Mouse (Mus musculus) hindbrain, embryonic 13.5 days (tissue): Measurements from ENCODE around the gene Akap8l. TPM values are rescaled to one million over a fixed set of nuclear protein-coding genes. Genes with fewer than 3 reads are reported as not detected.

Experiments used
- ATAC-seq: fragments of 200-750 bp; cut with Nextera tagmentation; 2 replicates; pipeline ENCODE4 v1.8.0; 2017; ENCODE audit warnings: moderate TSS enrichment; ENCODE audit not compliant: low FRiP score
- H3K27ac ChIP-seq: fragments of 300-500 bp; sonication (generic); 2 replicates; pipeline ENCODE4 v1.5.1; 2015; ENCODE audit warnings: inconsistent platforms, mild to moderate bottlenecking, moderate library complexity
- H3K27me3 ChIP-seq: fragments of 300-500 bp; sonication (generic); 2 replicates; pipeline ENCODE4 v1.6.1; 2015; ENCODE audit warnings: mild to moderate bottlenecking, inconsistent platforms
- H3K36me3 ChIP-seq: fragments of 300-500 bp; sonication (generic); 2 replicates; pipeline ENCODE4 v1.6.1; 2015; ENCODE audit warnings: mild to moderate bottlenecking, inconsistent platforms
- H3K4me1 ChIP-seq: fragments of 300-500 bp; sonication (generic); replicated peaks from 2 replicates; pipeline ENCODE4 v1.6.1; 2015; ENCODE audit warnings: inconsistent platforms
- H3K4me2 ChIP-seq: fragments of 300-500 bp; sonication (generic); 2 replicates; pipeline ENCODE4 v1.6.1; 2015; ENCODE audit warnings: inconsistent platforms, mild to moderate bottlenecking, moderate library complexity
- H3K4me3 ChIP-seq: fragments of 300-500 bp; sonication (generic); 2 replicates; pipeline ENCODE4 v1.5.1; 2015; ENCODE audit warnings: mild to moderate bottlenecking, inconsistent platforms
- H3K9ac ChIP-seq: fragments of 300-500 bp; sonication (generic); 2 replicates; pipeline ENCODE4 v1.6.1; 2015; ENCODE audit warnings: mild to moderate bottlenecking, inconsistent platforms
- H3K9me3 ChIP-seq: fragments of 300-500 bp; sonication (generic); 2 replicates; pipeline ENCODE4 v1.6.1; 2016; ENCODE audit warnings: inconsistent platforms
- WGBS: fragments of 180-500 bp; shearing (Covaris S2); methylation state at CpG from one replicate; pipeline ENCODE4 v1.1.7; 2015; 5-methylcytosine and 5-hydroxymethylcytosine counted together
- polyA plus RNA-seq: library from polyadenylated mRNA; unstranded; fragments of >200 nt; fragmentation: Nextera tagmentation; extraction: Ambion mirVana; gene quantifications from 2 replicates; pipeline ENCODE4 v1.2.1, GENCODE M21; 2015

Akap8l gene
- polyA plus RNA-seq: 148 and 156 TPM in 2 replicates

GRCm38 (mm10) chr17:32350382-32350983 is at the start of gene Akap8l:
Gene Akap8l, minus strand, starts transcription at chr17:32350607.
- Histone ChIP-seq H3K36me3 (peaks cover 20% of the 10 kb centered on the region), H3K4me3 (peak within 1 kb of the TSS; percentile 87), H3K9me3 (no peaks in the 10 kb centered on the region), H3K27me3 (no peaks in the 10 kb centered on the region), H3K4me2 (peak within 1 kb of the TSS; percentile 89), H3K27ac (peak within 1 kb of the TSS; percentile 91), H3K9ac (peak within 1 kb of the TSS; percentile 91), H3K4me1 (peaks cover 44% of the 10 kb centered on the region)
- ATAC-seq: peak; percentile 97
- WGBS: under 1% methylated on average over 37 of the region's 37 CpGs

- Histone ChIP-seq H3K9ac (peak overlapping the region; percentile 19; the same call in 1 of the 2 replicates), H3K4me3 (peak overlapping the region; percentile 28), H3K4me2 (peak overlapping the region; percentile 49), H3K27ac (no peak overlapping the region), H3K36me3 (no peaks in the 10 kb centered on the region), H3K27me3 (peaks cover 84% of the 10 kb centered on the region), H3K9me3 (no peaks in the 10 kb centered on the region), H3K4me1 (peaks cover 11% of the 10 kb centered on the region)
- ATAC-seq: no peak
- 4% methylated on average over 37 of the region's 37 CpGs for WGBS
Measured at GRCm38 (mm10) chr17:32396266-32396665, 45.9 kb upstream of the Akap8l start.

- Histone ChIP-seq H3K4me3 (no peak overlapping the region), H3K4me2 (no peak overlapping the region), H3K27ac (no peak overlapping the region), H3K9me3 (no peaks in the 10 kb centered on the region), H3K36me3 (no peaks in the 10 kb centered on the region), H3K4me1 (peaks cover 11% of the 10 kb centered on the region), H3K27me3 (peaks cover 87% of the 10 kb centered on the region), H3K9ac (no peak overlapping the region)
- no peak for ATAC-seq
- WGBS: 84% methylated on average over 10 of the region's 10 CpGs
Measured at GRCm38 (mm10) chr17:32393944-32394343, 43.5 kb upstream of the Akap8l start.

GRCm38 (mm10) chr17:32389101-32389659 is 38.8 kb upstream of the Akap8l start, which contains the start of gene Wiz:
Gene Wiz, minus strand, starts transcription at chr17:32389439.
- Histone ChIP-seq H3K27me3 (peaks cover 39% of the 10 kb centered on the region), H3K4me1 (peaks cover 27% of the 10 kb centered on the region), H3K9me3 (no peaks in the 10 kb centered on the region), H3K27ac (peak within 1 kb of the TSS; percentile 89), H3K4me3 (peak within 1 kb of the TSS; percentile 67), H3K9ac (peak within 1 kb of the TSS; percentile 92), H3K36me3 (peaks cover 24% of the 10 kb centered on the region), H3K4me2 (peak within 1 kb of the TSS; percentile 93)
- WGBS: 2% methylated on average over 34 of the region's 44 CpGs
- peak; percentile 88 for ATAC-seq

- 3% methylated on average over 23 of the region's 39 CpGs for WGBS
Measured at GRCm38 (mm10) chr17:32388370-32389100, 38.1 kb upstream of the Akap8l start.

GRCm38 (mm10) chr17:32387986-32388369 is 37.6 kb upstream of the Akap8l start:
- peak overlapping the region; percentile 92 for H3K9ac ChIP-seq
- peak overlapping the region; percentile 93 for H3K4me2 ChIP-seq
- peaks cover 27% of the 10 kb centered on the region for H3K4me1 ChIP-seq
- peak overlapping the region; percentile 89 for H3K27ac ChIP-seq
- no peaks in the 10 kb centered on the region for H3K9me3 ChIP-seq
- peaks cover 36% of the 10 kb centered on the region for H3K36me3 ChIP-seq
- WGBS: 42% methylated on average over 7 of the region's 7 CpGs
- H3K27me3 ChIP-seq: peaks cover 27% of the 10 kb centered on the region
- 0 out of 2 replicates have a peak, but pooled peaks have one; percentile 8 for ATAC-seq
- H3K4me3 ChIP-seq: peak overlapping the region; percentile 67

More at GRCm38 (mm10) chr17:32388370-32389100, 38.1 kb upstream of the Akap8l start:
- peaks cover 33% of the 10 kb centered on the region for H3K27me3 ChIP-seq
- ATAC-seq: peak; percentile 72
- peak overlapping the region; percentile 92 for H3K9ac ChIP-seq
- peak overlapping the region; percentile 89 for H3K27ac ChIP-seq
- H3K4me1 ChIP-seq: peaks cover 27% of the 10 kb centered on the region
- peak overlapping the region; percentile 67 for H3K4me3 ChIP-seq
- no peaks in the 10 kb centered on the region for H3K9me3 ChIP-seq
- peaks cover 31% of the 10 kb centered on the region for H3K36me3 ChIP-seq
- H3K4me2 ChIP-seq: peak overlapping the region; percentile 93

- Histone ChIP-seq H3K9me3 (no peaks in the 10 kb centered on the region), H3K36me3 (peaks cover 48% of the 10 kb centered on the region), H3K4me1 (peaks cover 24% of the 10 kb centered on the region), H3K4me2 (no peak overlapping the region), H3K27ac (no peak overlapping the region), H3K27me3 (peaks cover 16% of the 10 kb centered on the region), H3K4me3 (0 out of 2 replicates have a peak overlapping the region, but pooled peaks have one; percentile 67), H3K9ac (no peak overlapping the region)
- no peak for ATAC-seq
- 78% methylated on average over 9 of the region's 9 CpGs for WGBS
Measured at GRCm38 (mm10) chr17:32386659-32387432, 36.4 kb upstream of the Akap8l start.

- no peak for ATAC-seq
- 94% methylated on average over 5 of the region's 5 CpGs for WGBS
- H3K4me1 ChIP-seq: peaks cover 24% of the 10 kb centered on the region
- H3K4me2 ChIP-seq: no peak overlapping the region
- no peak overlapping the region for H3K27ac ChIP-seq
- no peaks in the 10 kb centered on the region for H3K9me3 ChIP-seq
- H3K4me3 ChIP-seq: no peak overlapping the region
- no peaks in the 10 kb centered on the region for H3K27me3 ChIP-seq
- H3K36me3 ChIP-seq: peaks cover 58% of the 10 kb centered on the region
- no peak overlapping the region for H3K9ac ChIP-seq
Measured at GRCm38 (mm10) chr17:32383661-32384060, 33.3 kb upstream of the Akap8l start.

GRCm38 (mm10) chr17:32382576-32382975 is 32.2 kb upstream of the Akap8l start:
- no peaks in the 10 kb centered on the region for H3K9me3 ChIP-seq
- WGBS: 87% methylated on average over 7 of the region's 7 CpGs
- H3K27ac ChIP-seq: no peak overlapping the region
- H3K4me3 ChIP-seq: no peak overlapping the region
- H3K4me2 ChIP-seq: no peak overlapping the region
- H3K9ac ChIP-seq: no peak overlapping the region
- no peak; the same call in 1 of the 2 replicates for ATAC-seq
- no peaks in the 10 kb centered on the region for H3K27me3 ChIP-seq
- peaks cover 13% of the 10 kb centered on the region for H3K4me1 ChIP-seq
- H3K36me3 ChIP-seq: peaks cover 69% of the 10 kb centered on the region

GRCm38 (mm10) chr17:32378786-32379185 is 28.4 kb upstream of the Akap8l start:
- ATAC-seq: no peak
- no peak overlapping the region for H3K9ac ChIP-seq
- 88% methylated on average over 2 of the region's 2 CpGs for WGBS
- peaks cover 53% of the 10 kb centered on the region for H3K36me3 ChIP-seq
- H3K4me3 ChIP-seq: no peak overlapping the region
- H3K27me3 ChIP-seq: no peaks in the 10 kb centered on the region
- H3K27ac ChIP-seq: no peak overlapping the region
- H3K9me3 ChIP-seq: no peaks in the 10 kb centered on the region
- H3K4me2 ChIP-seq: no peak overlapping the region
- H3K4me1 ChIP-seq: peaks cover 4% of the 10 kb centered on the region; the same call in 1 of the 2 replicates

- Histone ChIP-seq H3K4me3 (no peak overlapping the region), H3K4me1 (peaks cover 4% of the 10 kb centered on the region; the same call in 1 of the 2 replicates), H3K9me3 (no peaks in the 10 kb centered on the region), H3K27ac (no peak overlapping the region), H3K4me2 (no peak overlapping the region), H3K36me3 (peaks cover 37% of the 10 kb centered on the region), H3K27me3 (no peaks in the 10 kb centered on the region), H3K9ac (no peak overlapping the region)
- ATAC-seq: no peak
- WGBS: 77% methylated on average over 9 of the region's 9 CpGs
Measured at GRCm38 (mm10) chr17:32377137-32377536, 26.7 kb upstream of the Akap8l start.
